Mouse (Mus musculus) G1E-ER4 (cell line): ENCODE data around the gene Mapkap1. TPM values are rescaled to one million over a fixed set of nuclear protein-coding genes. Genes with fewer than 3 reads are reported as not detected.

ENCODE experiments used
- GATA1 ChIP-seq: IDR thresholded peaks from one replicate; pipeline ENCODE4 v1.8.0; 2012; ENCODE audit warnings: low read length, inconsistent platforms
- polyA plus RNA-seq: library from polyadenylated mRNA; stranded (reverse); fragments of >175 nt; gene quantifications from 2 replicates; pipeline ENCODE4 v1.2.3, GENCODE M21; 2012

Mapkap1 gene
- polyA plus RNA-seq, 1 experiment, result 107 TPM

GRCm38 (mm10) chr2:34544021-34544420, 137.4 kb downstream of the Mapkap1 start:
- TF ChIP-seq GATA1, result no peak

- no peak for TF ChIP-seq GATA1
Measured at GRCm38 (mm10) chr2:34544646-34545395, 138.2 kb downstream of the Mapkap1 start.

- TF ChIP-seq GATA1, result no peak
Measured at GRCm38 (mm10) chr2:34546176-34546677, 139.7 kb downstream of the Mapkap1 start.

- no peak for TF ChIP-seq GATA1
Measured at GRCm38 (mm10) chr2:34547516-34547915, 140.9 kb downstream of the Mapkap1 start.

GRCm38 (mm10) chr2:34548961-34549360, 142.4 kb downstream of the Mapkap1 start:
- TF ChIP-seq GATA1, result no peak

- no peak for TF ChIP-seq GATA1
Measured at GRCm38 (mm10) chr2:34549469-34549868, 142.9 kb downstream of the Mapkap1 start.

GRCm38 (mm10) chr2:34552772-34553171, 146.2 kb downstream of the Mapkap1 start:
- no peak for TF ChIP-seq GATA1

GRCm38 (mm10) chr2:34553580-34554231, 147.1 kb downstream of the Mapkap1 start:
- no peak for TF ChIP-seq GATA1

GRCm38 (mm10) chr2:34560146-34560545, 153.6 kb downstream of the Mapkap1 start:
- no peak for TF ChIP-seq GATA1

- TF ChIP-seq GATA1, result no peak
Measured at GRCm38 (mm10) chr2:34563089-34563694, 156.6 kb downstream of the Mapkap1 start.

- TF ChIP-seq GATA1, result no peak
Measured at GRCm38 (mm10) chr2:34563865-34564264, 157.3 kb downstream of the Mapkap1 start.

GRCm38 (mm10) chr2:34566146-34566545, 159.6 kb downstream of the Mapkap1 start:
- TF ChIP-seq GATA1, result no peak

GRCm38 (mm10) chr2:34566601-34567000, 160.0 kb downstream of the Mapkap1 start:
- TF ChIP-seq GATA1, result no peak

GRCm38 (mm10) chr2:34569131-34569530, 162.6 kb downstream of the Mapkap1 start:
- no peak for TF ChIP-seq GATA1

- TF ChIP-seq GATA1, result no peak
Measured at GRCm38 (mm10) chr2:34570378-34570777, 163.8 kb downstream of the Mapkap1 start.

- TF ChIP-seq GATA1, result no peak
Measured at GRCm38 (mm10) chr2:34571096-34571495, 164.5 kb downstream of the Mapkap1 start.
